11 mouse cellular contexts compared by ENCODE assay signal in the genomic region with DNA sequence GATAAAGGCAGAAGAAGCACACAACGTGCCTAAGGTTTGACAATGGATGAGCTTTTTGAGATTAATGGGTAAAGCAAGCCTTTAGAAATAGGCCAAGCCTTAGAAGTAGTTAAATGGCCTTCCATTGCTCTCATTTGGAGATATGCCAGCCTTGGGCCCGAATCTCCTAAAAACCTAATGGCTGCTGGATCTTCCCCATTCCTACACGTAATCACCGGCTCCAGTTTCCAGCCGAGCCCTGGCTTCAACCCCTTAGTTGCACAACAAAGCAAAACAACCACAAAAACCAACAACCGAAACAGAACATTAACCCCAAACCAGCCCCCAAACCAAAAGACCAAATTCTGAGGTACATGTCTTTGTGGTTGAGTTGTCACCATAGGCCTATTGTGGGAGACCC. TPM values are rescaled to one million over a fixed set of nuclear protein-coding genes. Genes with fewer than 3 reads are reported as not detected.
A peak's percentile ranks its signal among the peaks of the same experiment; 100 is the strongest.
DNase-seq lines count a peak whose midpoint lies in the region; ATAC-seq and TF ChIP-seq lines count a peak whose summit lies in the region.
"Had no signal": no experiment of that assay in that cellular context is flagged by ENCODE, and none has a peak within 500 bp of the region (broad histone marks: within the 10 kb centered on the region; RNA-seq: fewer than 3 reads in every experiment).

No protein-coding gene starts in this region.

- ATAC-seq in midbrain, embryonic 12.5 days (ENCODE audit: low FRiP score, low read depth): no peak
- no peak for ATAC-seq in midbrain, postnatal 0 days (ENCODE audit: low FRiP score)
- ATAC-seq in hindbrain, postnatal 0 days: no peak
- ATAC-seq in stomach, postnatal 0 days (ENCODE audit: low FRiP score, low TSS enrichment): no peak; the same call in 1 of the 2 replicates

- intact Hi-C loops in heart, postnatal 25 days (cut with DNase I): no loop called here

- WGBS in midbrain, embryonic 12.5 days: 85% methylated on average over 6 of the region's 6 CpGs
- WGBS in midbrain, postnatal 0 days: 80% methylated on average over 6 of the region's 6 CpGs
- 63% methylated on average over 6 of the region's 6 CpGs for whole genome bisulfite sequencing in hindbrain, postnatal 0 days
- 41% methylated on average over 6 of the region's 6 CpGs for WGBS in stomach, postnatal 0 days

- H3K4me1 ChIP-seq in midbrain, embryonic 12.5 days: peaks cover 23% of the 10 kb centered on the region
- peaks cover 6% of the 10 kb centered on the region; the same call in 1 of the 2 replicates for H3K4me1 ChIP-seq in midbrain, postnatal 0 days (ENCODE audit: insufficient read depth, low read length)
- H3K4me1 ChIP-seq in hindbrain, postnatal 0 days (ENCODE audit: insufficient read depth, low read length): peaks cover 6% of the 10 kb centered on the region
- H3K4me1 ChIP-seq in stomach, postnatal 0 days (replicated peaks; ENCODE audit: control insufficient read depth, insufficient read depth): no peaks in the 10 kb centered on the region

- no peaks in the 10 kb centered on the region for H3K36me3 ChIP-seq in midbrain, embryonic 12.5 days
- H3K36me3 ChIP-seq in midbrain, postnatal 0 days (ENCODE audit: insufficient read depth, low read length): no peaks in the 10 kb centered on the region
- no peaks in the 10 kb centered on the region for H3K36me3 ChIP-seq in hindbrain, postnatal 0 days (ENCODE audit: insufficient read depth, low read length)
- H3K36me3 ChIP-seq in stomach, postnatal 0 days (ENCODE audit: control insufficient read depth, insufficient read depth, low read length): no peaks in the 10 kb centered on the region

- peak; percentile 95 for DNase-seq in heart, adult 11 months
- no peak for DNase-seq in heart, postnatal 25 days (ENCODE audit: low spot score)
- no peak for DNase-seq in midbrain, postnatal 0 days (ENCODE audit: low spot score)
- no peak for DNase-seq in hindbrain, postnatal 0 days (ENCODE audit: low spot score)
- DNase-seq in stomach, postnatal 0 days (ENCODE audit: low spot score): no peak
- no peak for DNase-seq in spleen, postnatal 4 days (ENCODE audit: low spot score in 2 of 2)
- DNase-seq in thymus, postnatal 25 days: no peak

- H3K27ac ChIP-seq in midbrain, embryonic 12.5 days (replicated peaks): peak overlapping the region; percentile 84
- no peak overlapping the region for H3K27ac ChIP-seq in midbrain, postnatal 0 days (ENCODE audit: low read depth, low read length)
- peak overlapping the region; percentile 41; the same call in 1 of the 2 replicates for H3K27ac ChIP-seq in hindbrain, postnatal 0 days
- H3K27ac ChIP-seq in stomach, postnatal 0 days (replicated peaks): peak overlapping the region; percentile 77

- H3K4me2 ChIP-seq in midbrain, embryonic 12.5 days (replicated peaks): no peak overlapping the region
- H3K4me2 ChIP-seq in midbrain, postnatal 0 days (ENCODE audit: low read depth, low read length, poor library complexity, severe bottlenecking): no peak overlapping the region
- H3K4me2 ChIP-seq in hindbrain, postnatal 0 days (ENCODE audit: low read depth, low read length): no peak overlapping the region
- H3K4me2 ChIP-seq in stomach, postnatal 0 days (replicated peaks; ENCODE audit: low read depth): no peak overlapping the region; the same call in 1 of the 2 replicates

- TF ChIP-seq CTCF in midbrain, postnatal 0 days (IDR thresholded peaks at IDR 0.05): no peak
- TF ChIP-seq CTCF in hindbrain, postnatal 0 days (IDR thresholded peaks at IDR 0.05; ENCODE audit: low read depth): no peak
- TF ChIP-seq CTCF in stomach, postnatal 0 days (IDR thresholded peaks at IDR 0.05; ENCODE audit: low read depth): no peak

- H3K27me3 ChIP-seq in midbrain, embryonic 12.5 days: no peaks in the 10 kb centered on the region
- no peaks in the 10 kb centered on the region for H3K27me3 ChIP-seq in midbrain, postnatal 0 days (ENCODE audit: insufficient read depth, low read length)
- no peaks in the 10 kb centered on the region for H3K27me3 ChIP-seq in hindbrain, postnatal 0 days (ENCODE audit: insufficient read depth, low read length)
- H3K27me3 ChIP-seq in stomach, postnatal 0 days (ENCODE audit: control insufficient read depth, insufficient read depth, low read length): no peaks in the 10 kb centered on the region

- no peak for TF ChIP-seq EP300 in stomach, postnatal 0 days (optimal IDR thresholded peaks at IDR 0.05)

- no peak overlapping the region for H3K4me3 ChIP-seq in midbrain, embryonic 12.5 days
- H3K4me3 ChIP-seq in midbrain, postnatal 0 days (ENCODE audit: low read depth, low read length): no peak overlapping the region
- no peak overlapping the region for H3K4me3 ChIP-seq in hindbrain, postnatal 0 days (ENCODE audit: low read length)
- H3K4me3 ChIP-seq in stomach, postnatal 0 days (ENCODE audit: low read depth, low read length): no peak overlapping the region
- H3K4me3 ChIP-seq: myocyte had no signal

- no peak overlapping the region for H3K9ac ChIP-seq in midbrain, embryonic 12.5 days (replicated peaks)
- no peak overlapping the region for H3K9ac ChIP-seq in midbrain, postnatal 0 days (replicated peaks; ENCODE audit: low read length, poor library complexity, severe bottlenecking)
- H3K9ac ChIP-seq in hindbrain, postnatal 0 days (replicated peaks; ENCODE audit: low read length): no peak overlapping the region
- no peak overlapping the region for H3K9ac ChIP-seq in stomach, postnatal 0 days (ENCODE audit: low read length)

- H3K9me3 ChIP-seq in midbrain, embryonic 12.5 days: no peaks in the 10 kb centered on the region
- no peaks in the 10 kb centered on the region for H3K9me3 ChIP-seq in midbrain, postnatal 0 days (ENCODE audit: low read length)
- no peaks in the 10 kb centered on the region for H3K9me3 ChIP-seq in hindbrain, postnatal 0 days (ENCODE audit: low read length)
- H3K9me3 ChIP-seq in stomach, postnatal 0 days (ENCODE audit: control insufficient read depth, low read length): no peaks in the 10 kb centered on the region

RNA-seq across cellular contexts. Expression of gene Serping1, which starts 0.4 kb away (rescaled TPM):
- total RNA-seq in heart, postnatal 25 days (2021): 10 to 100 TPM; 68.8 to 75.7 TPM
- polyA plus RNA-seq in midbrain, embryonic 12.5 days (2016; fragmentation: Nextera tagmentation; extraction: Ambion mirVana): 38.8 and 46.2 TPM in 2 replicates
- 19.9 and 20.9 TPM in 2 replicates for total RNA-seq in midbrain, postnatal 0 days (2014; rRNA removed)
- polyA plus RNA-seq in midbrain, postnatal 0 days (2015; fragmentation: Nextera tagmentation; extraction: Ambion mirVana): 30.6 and 31.9 TPM in 2 replicates
- 28.5 and 36.5 TPM in 2 replicates for total RNA-seq in hindbrain, postnatal 0 days (2014; rRNA removed)
- 40.9 and 46.5 TPM in 2 replicates for polyA plus RNA-seq in hindbrain, postnatal 0 days (2015; fragmentation: Nextera tagmentation; extraction: Ambion mirVana)
- polyA plus RNA-seq in stomach, postnatal 0 days (2015; fragmentation: Nextera tagmentation; extraction: Ambion mirVana): 101 and 103 TPM in 2 replicates
- total RNA-seq: CH12.LX had no signal

RNA-seq across cellular contexts. Expression of gene Ube2l6, which starts 23.0 kb away (rescaled TPM):
- 10 to 100 TPM; 30.6 to 70.6 TPM for total RNA-seq in heart, postnatal 25 days (2021)
- polyA plus RNA-seq in midbrain, embryonic 12.5 days (2016; fragmentation: Nextera tagmentation; extraction: Ambion mirVana): 26.6 and 31.2 TPM in 2 replicates
- 14.0 and 16.5 TPM in 2 replicates for total RNA-seq in midbrain, postnatal 0 days (2014; rRNA removed)
- 14.2 and 15.1 TPM in 2 replicates for polyA plus RNA-seq in midbrain, postnatal 0 days (2015; fragmentation: Nextera tagmentation; extraction: Ambion mirVana)
- total RNA-seq in hindbrain, postnatal 0 days (2014; rRNA removed): 12.8 and 22.6 TPM in 2 replicates
- polyA plus RNA-seq in hindbrain, postnatal 0 days (2015; fragmentation: Nextera tagmentation; extraction: Ambion mirVana): 16.8 and 17.7 TPM in 2 replicates
- 27.6 and 28.6 TPM in 2 replicates for polyA plus RNA-seq in stomach, postnatal 0 days (2015; fragmentation: Nextera tagmentation; extraction: Ambion mirVana)

RNA-seq across cellular contexts. Expression of gene Gm19426, which starts 32.2 kb away (rescaled TPM):
- 1 to 10 TPM; 1.8 to 1.9 TPM for total RNA-seq in heart, postnatal 25 days (2021)
- 9.1 and 10.9 TPM in 2 replicates for polyA plus RNA-seq in midbrain, embryonic 12.5 days (2016; fragmentation: Nextera tagmentation; extraction: Ambion mirVana)
- total RNA-seq in midbrain, postnatal 0 days (2014; rRNA removed): 0.88 and 1.1 TPM in 2 replicates
- 2.1 and 2.4 TPM in 2 replicates for polyA plus RNA-seq in midbrain, postnatal 0 days (2015; fragmentation: Nextera tagmentation; extraction: Ambion mirVana)
- 2.9 and 4.3 TPM in 2 replicates for total RNA-seq in hindbrain, postnatal 0 days (2014; rRNA removed)
- polyA plus RNA-seq in hindbrain, postnatal 0 days (2015; fragmentation: Nextera tagmentation; extraction: Ambion mirVana): 3.8 and 6.1 TPM in 2 replicates
- polyA plus RNA-seq in stomach, postnatal 0 days (2015; fragmentation: Nextera tagmentation; extraction: Ambion mirVana): 3.8 and 3.9 TPM in 2 replicates
- total RNA-seq: CH12.LX had no signal

RNA-seq across cellular contexts. Expression of gene Ypel4, which starts 41.8 kb away (rescaled TPM):
- 1 to 10 TPM in 1 of 2 experiments, under 1 TPM in 1; 0.94 to 1.1 TPM for total RNA-seq in heart, postnatal 25 days (2021)
- polyA plus RNA-seq in midbrain, embryonic 12.5 days (2016; fragmentation: Nextera tagmentation; extraction: Ambion mirVana): 22.5 and 26.3 TPM in 2 replicates
- total RNA-seq in midbrain, postnatal 0 days (2014; rRNA removed): 12.9 and 15.0 TPM in 2 replicates
- polyA plus RNA-seq in midbrain, postnatal 0 days (2015; fragmentation: Nextera tagmentation; extraction: Ambion mirVana): 14.3 and 14.7 TPM in 2 replicates
- total RNA-seq in hindbrain, postnatal 0 days (2014; rRNA removed): 10.0 and 16.8 TPM in 2 replicates
- polyA plus RNA-seq in hindbrain, postnatal 0 days (2015; fragmentation: Nextera tagmentation; extraction: Ambion mirVana): 12.3 and 13.1 TPM in 2 replicates
- polyA plus RNA-seq in stomach, postnatal 0 days (2015; fragmentation: Nextera tagmentation; extraction: Ambion mirVana): 1.6 and 2.4 TPM in 2 replicates

RNA-seq across cellular contexts. Expression of gene Smtnl1, which starts 46.8 kb away (rescaled TPM):
- total RNA-seq in heart, postnatal 25 days (2021): not detected
- polyA plus RNA-seq in midbrain, embryonic 12.5 days (2016; fragmentation: Nextera tagmentation; extraction: Ambion mirVana): 0.13 TPM in 1 of 2 replicates, not detected in the other
- total RNA-seq in midbrain, postnatal 0 days (2014; rRNA removed): not detected in 2 replicates
- polyA plus RNA-seq in midbrain, postnatal 0 days (2015; fragmentation: Nextera tagmentation; extraction: Ambion mirVana): not detected in 2 replicates
- 0.75 TPM in 1 of 2 replicates, not detected in the other for total RNA-seq in hindbrain, postnatal 0 days (2014; rRNA removed)
- polyA plus RNA-seq in hindbrain, postnatal 0 days (2015; fragmentation: Nextera tagmentation; extraction: Ambion mirVana): not detected in 2 replicates
- 0.05 TPM in 1 of 2 replicates, not detected in the other for polyA plus RNA-seq in stomach, postnatal 0 days (2015; fragmentation: Nextera tagmentation; extraction: Ambion mirVana)
- total RNA-seq: left cerebral cortex, adult 18-20 months had no signal
